Mouse (Mus musculus) activated CD4-positive, CD25-positive, alpha-beta regulatory T cell, adult 4 months (primary cell): ENCODE measurements at regions not wholly inside any gene's neighbourhood (a gene's known extent, or its start where the extent isn't known, plus 50 kb on each side); places are given as distances from the start of the nearest gene placed in this dataset.
"Not testable (repeated sequence)": the region's sequence is repeated elsewhere in the genome, so short reads cannot be mapped to it uniquely, and the experiment has no call there.

Experiments used
- ATAC-seq: one replicate; pipeline ENCODE4 v1.8.0; 2017

DNA sequence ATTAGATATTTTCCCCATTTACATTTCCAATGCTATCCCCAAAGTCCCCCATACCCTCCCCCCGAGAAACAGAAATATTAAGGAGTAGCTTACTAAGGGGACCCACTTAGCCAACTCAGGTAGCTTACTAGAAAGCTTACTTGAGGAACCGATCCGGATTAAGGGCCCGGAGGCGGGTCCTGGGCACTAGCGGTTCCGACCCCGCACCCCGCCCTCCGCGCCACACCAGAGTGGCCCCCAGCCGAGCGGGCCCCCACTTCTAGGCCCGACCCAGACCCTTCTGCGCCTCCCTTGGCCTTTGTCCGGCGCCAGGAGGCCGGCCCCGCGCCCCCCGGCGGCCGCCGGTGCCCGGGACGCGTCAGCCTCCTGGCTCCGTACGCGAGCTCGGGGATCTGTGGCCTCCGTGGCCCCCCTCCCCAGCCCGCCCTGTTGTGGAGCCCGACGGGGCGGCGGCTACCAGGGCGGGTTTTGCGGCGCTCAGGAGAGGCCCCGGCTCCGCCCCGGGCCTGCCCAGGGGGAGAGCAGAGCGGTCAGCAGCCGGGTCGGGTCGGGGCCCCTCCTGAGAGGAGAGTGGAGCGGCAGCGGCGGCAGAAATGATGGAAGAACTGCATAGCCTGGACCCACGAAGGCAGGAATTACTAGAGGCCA lies 106.5 kb downstream of the Zfp600 start:
- not testable (repeated sequence) for ATAC-seq

GRCm38 (mm10) chr4:146263790-146264189 lies 107.2 kb downstream of the Zfp600 start:
- not testable (repeated sequence) for ATAC-seq

GRCm38 (mm10) chr4:146270119-146270747 lies 113.6 kb downstream of the Zfp600 start:
- peak; percentile 79 for ATAC-seq
